Mouse (Mus musculus) spleen, adult 2 months (tissue): ENCODE measurements around the gene Tmprss4. TPM values are rescaled to one million over a fixed set of nuclear protein-coding genes. Genes with fewer than 3 reads are reported as not detected.

Experiments
- DNase-seq, 2 experiments: peaks; one replicate each; pipeline versions ENCODE4 v3.0.0 to v3.0.0-alpha.2; 2012 to 2021; ENCODE audit warnings: low spot score in 2 of 2, low read depth in 1 of 2
- H3K27ac ChIP-seq: fragments of 200-500 bp; 2 replicates; pipeline ENCODE4 v1.5.1; 2012; ENCODE audit warnings: low read length, inconsistent platforms; ENCODE audit not compliant: insufficient read depth
- H3K27me3 ChIP-seq: fragments of 200-500 bp; 2 replicates; pipeline ENCODE4 v1.6.1; 2012; ENCODE audit warnings: mild to moderate bottlenecking, moderate library complexity, low read length, inconsistent platforms; ENCODE audit not compliant: control insufficient read depth, insufficient read depth
- H3K36me3 ChIP-seq: fragments of 200-500 bp; 2 replicates; pipeline ENCODE4 v1.6.1; 2012; ENCODE audit warnings: mild to moderate bottlenecking, low read length, inconsistent platforms; ENCODE audit not compliant: control insufficient read depth, insufficient read depth
- H3K4me1 ChIP-seq: fragments of 200-500 bp; 2 replicates; pipeline ENCODE4 v1.6.1; 2011; ENCODE audit warnings: inconsistent platforms; ENCODE audit not compliant: control insufficient read depth, insufficient read depth, insufficient read length
- H3K4me3 ChIP-seq: fragments of 200-500 bp; 2 replicates; pipeline ENCODE4 v1.5.1; 2011; ENCODE audit warnings: mild to moderate bottlenecking, inconsistent platforms; ENCODE audit not compliant: insufficient read depth, insufficient read length; ENCODE audit errors: extremely low read depth
- CTCF ChIP-seq: fragments of 200-500 bp; IDR thresholded peaks from 2 replicates; pipeline ENCODE4 v1.5.1; 2011; ENCODE audit warnings: mild to moderate bottlenecking, inconsistent platforms; ENCODE audit not compliant: insufficient read depth, insufficient read length, insufficient replicate concordance; ENCODE audit errors: extremely low read depth
- POLR2A ChIP-seq: fragments of 200-500 bp; IDR thresholded peaks from 2 replicates; pipeline ENCODE4 v1.6.1; 2011; ENCODE audit warnings: low read depth, low read length, inconsistent platforms
- WGBS: fragments of 180-500 bp; shearing (Covaris S2); methylation state at CpG from one replicate; pipeline ENCODE4 v1.1.7; 2018; 5-methylcytosine and 5-hydroxymethylcytosine counted together
- polyA plus RNA-seq: library from polyadenylated mRNA; depleted of rRNA; stranded (reverse); fragments of >200 nt; gene quantifications from 2 replicates; pipeline ENCODE4 v1.2.3, GENCODE M21; 2012

Gene Tmprss4
- polyA plus RNA-seq, 1 experiment = 0.33 TPM

- Histone ChIP-seq H3K4me1 (peaks cover 87% of the 10 kb centered on the region), H3K36me3 (no peaks in the 10 kb centered on the region), H3K4me3 (no peak overlapping the region), H3K27me3 (no peaks in the 10 kb centered on the region), H3K27ac (peak overlapping the region; percentile 96)
- TF ChIP-seq POLR2A (no peak), CTCF (no peak)
- 73% methylated on average over 1 of the region's 1 CpGs for WGBS
- DNase-seq = no peak
These were observed 41.5 kb upstream of the Tmprss4 start for GRCm38 (mm10) chr9:45245432-45245831.

GRCm38 (mm10) chr9:45241397-45241796, 37.5 kb upstream of the Tmprss4 start:
- H3K4me3 ChIP-seq = no peak overlapping the region
- H3K36me3 ChIP-seq = no peaks in the 10 kb centered on the region
- TF ChIP-seq POLR2A (no peak), CTCF (no peak)
- peaks cover 60% of the 10 kb centered on the region for H3K4me1 ChIP-seq
- H3K27ac ChIP-seq = peak overlapping the region; percentile 90
- H3K27me3 ChIP-seq = no peaks in the 10 kb centered on the region
- DNase-seq = peak; percentile 48 to 76
- 17% methylated on average over 5 of the region's 5 CpGs for WGBS

- Histone ChIP-seq H3K27me3 (no peaks in the 10 kb centered on the region), H3K4me1 (peaks cover 36% of the 10 kb centered on the region), H3K27ac (peak overlapping the region; percentile 86), H3K36me3 (no peaks in the 10 kb centered on the region), H3K4me3 (no peak overlapping the region)
- 80% methylated on average over 7 of the region's 7 CpGs for WGBS
- no peak for TF ChIP-seq POLR2A
- no peak for TF ChIP-seq CTCF
- no peak for DNase-seq
These were observed 32.9 kb upstream of the Tmprss4 start for GRCm38 (mm10) chr9:45236744-45237143.

- peaks cover 28% of the 10 kb centered on the region for H3K4me1 ChIP-seq
- H3K36me3 ChIP-seq = no peaks in the 10 kb centered on the region
- H3K4me3 ChIP-seq = no peak overlapping the region
- peak overlapping the region; percentile 88 for H3K27ac ChIP-seq
- 17% methylated on average over 6 of the region's 6 CpGs for WGBS
- TF ChIP-seq POLR2A (no peak), CTCF (no peak)
- H3K27me3 ChIP-seq = no peaks in the 10 kb centered on the region
- DNase-seq = peak in 1 of 2 experiments; percentile 34
These were observed 31.9 kb upstream of the Tmprss4 start for GRCm38 (mm10) chr9:45235668-45236227.

- 54% methylated on average over 8 of the region's 8 CpGs for WGBS
- no peak for TF ChIP-seq POLR2A
- no peak for TF ChIP-seq CTCF
- Histone ChIP-seq H3K27ac (no peak overlapping the region), H3K4me3 (no peak overlapping the region), H3K4me1 (peaks cover 4% of the 10 kb centered on the region; the same call in 1 of the 2 replicates), H3K36me3 (no peaks in the 10 kb centered on the region), H3K27me3 (no peaks in the 10 kb centered on the region)
- no peak for DNase-seq
These were observed 25.5 kb upstream of the Tmprss4 start for GRCm38 (mm10) chr9:45229359-45229758.

- H3K4me3 ChIP-seq = no peak overlapping the region
- H3K27me3 ChIP-seq = no peaks in the 10 kb centered on the region
- no peaks in the 10 kb centered on the region for H3K36me3 ChIP-seq
- peaks cover 7% of the 10 kb centered on the region; the same call in 1 of the 2 replicates for H3K4me1 ChIP-seq
- no peak overlapping the region for H3K27ac ChIP-seq
- TF ChIP-seq CTCF = peak; percentile 87; the same call in 1 of the 2 replicates
- no peak for TF ChIP-seq POLR2A
- 10% methylated on average over 6 of the region's 6 CpGs for WGBS
- peak; percentile 75 to 90 for DNase-seq
These were observed 17.7 kb upstream of the Tmprss4 start for GRCm38 (mm10) chr9:45221567-45221966.

GRCm38 (mm10) chr9:45219644-45220043, 15.8 kb upstream of the Tmprss4 start:
- WGBS = 86% methylated on average over 3 of the region's 3 CpGs

More at GRCm38 (mm10) chr9:45219644-45220043, 15.8 kb upstream of the Tmprss4 start:
- no peak overlapping the region for H3K27ac ChIP-seq
- no peaks in the 10 kb centered on the region for H3K36me3 ChIP-seq
- no peak for DNase-seq
- TF ChIP-seq POLR2A = no peak
- TF ChIP-seq CTCF = no peak
- peaks cover 7% of the 10 kb centered on the region; the same call in 1 of the 2 replicates for H3K4me1 ChIP-seq
- no peak overlapping the region for H3K4me3 ChIP-seq
- no peaks in the 10 kb centered on the region for H3K27me3 ChIP-seq
